Mouse (Mus musculus) cerebellum, adult 11 months (tissue): ENCODE results near the gene Mcam.
A peak's percentile ranks its signal among the peaks of the same experiment; 100 is the strongest.

Experiments
- DNase-seq: peaks from one replicate; pipeline ENCODE4 v3.0.0; 2022

Gene Mcam

DNA sequence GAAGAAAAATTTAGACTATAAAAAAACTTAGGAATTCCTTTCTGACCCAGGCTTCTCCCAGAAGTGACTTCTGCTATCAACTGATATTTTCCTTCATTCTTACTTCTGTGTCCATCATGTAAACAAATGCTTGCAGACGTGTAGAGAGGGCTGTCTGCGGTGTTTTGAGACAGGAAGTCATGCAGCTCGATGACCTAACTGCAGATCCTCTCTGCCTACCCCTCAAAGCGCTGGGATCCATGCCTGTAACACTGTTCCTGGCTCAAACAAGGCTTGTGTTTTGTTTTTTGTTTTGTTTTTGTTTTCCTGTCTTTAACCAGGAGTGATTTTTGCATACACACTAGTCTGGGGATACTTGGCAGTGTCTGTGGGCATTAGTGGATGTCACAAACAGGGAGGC is 3.6 kb downstream of the Mcam start:
- DNase-seq = no peak

DNA sequence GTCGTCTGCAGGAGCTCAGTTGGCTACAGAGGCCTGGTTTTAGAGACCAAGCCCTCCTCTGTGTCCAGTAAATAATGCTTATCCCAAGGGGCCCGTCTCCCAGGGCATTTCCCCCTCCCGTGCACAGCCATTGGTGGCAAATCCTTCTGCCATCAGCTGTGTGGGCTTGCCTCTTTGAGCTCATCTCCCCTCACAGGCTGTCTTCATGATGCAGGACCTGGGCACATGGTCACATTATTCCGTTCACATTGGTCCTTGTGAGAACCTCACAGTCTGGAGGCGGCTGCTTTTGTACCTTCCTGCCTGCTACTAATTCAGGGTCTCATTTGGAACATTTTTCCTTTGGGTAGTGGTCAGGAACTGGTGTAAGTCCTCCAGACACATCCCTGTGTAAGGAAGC is 7.7 kb downstream of the Mcam start:
- DNase-seq = no peak

DNA sequence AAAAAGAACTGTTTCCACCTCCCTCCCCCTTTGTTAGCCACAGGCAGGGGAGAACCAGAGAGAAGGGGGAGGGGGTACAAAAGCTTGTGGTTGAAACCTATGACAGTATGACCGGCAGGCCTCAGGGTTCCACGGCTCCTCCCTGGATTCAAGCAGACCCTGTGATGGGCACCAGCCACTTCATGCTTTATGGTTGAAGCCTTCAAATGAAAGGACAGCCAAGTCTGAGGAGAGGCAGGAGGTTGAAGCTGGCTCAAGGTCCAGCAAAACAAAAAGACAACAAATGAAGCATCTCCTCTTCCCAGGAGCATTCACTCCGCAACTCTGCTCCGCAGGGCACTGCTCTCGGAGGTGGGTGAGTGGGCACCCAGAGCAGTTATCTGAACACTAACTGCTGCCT is 9.2 kb downstream of the Mcam start:
- no peak for DNase-seq

DNA sequence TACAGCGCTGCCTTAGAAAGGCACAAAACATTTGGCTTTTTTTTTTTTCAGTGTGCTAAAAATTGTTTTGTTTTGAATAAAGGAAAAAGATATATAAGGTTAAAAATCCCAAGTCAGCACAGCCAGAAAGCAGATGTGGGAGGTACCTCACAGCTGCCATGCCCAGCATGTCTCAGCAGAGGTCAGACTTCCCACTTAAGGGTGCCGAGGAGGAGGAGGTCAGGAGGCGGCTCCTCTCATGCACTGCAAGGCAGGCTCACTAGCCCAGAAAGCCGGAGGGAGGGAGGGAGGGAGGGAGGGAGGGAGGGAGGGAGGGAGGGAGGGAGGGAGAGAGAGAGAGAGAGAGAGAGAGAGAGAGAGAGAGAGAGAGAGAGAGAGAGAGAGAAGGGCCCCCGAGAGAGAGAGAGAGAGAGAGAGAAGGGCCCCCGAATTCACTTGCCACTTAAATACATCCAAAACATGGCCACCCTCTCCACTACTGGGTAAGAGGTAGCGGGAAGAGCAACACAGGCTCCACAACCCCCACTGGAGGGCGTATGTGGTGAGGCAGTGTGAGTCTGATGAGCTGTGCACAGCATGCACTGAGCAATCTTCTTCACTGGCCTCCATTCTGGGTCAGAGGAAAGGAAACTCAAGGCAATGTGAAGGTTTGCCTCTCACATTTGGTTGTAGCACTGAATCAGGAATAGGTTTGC is 9.9 kb downstream of the Mcam start:
- peak; percentile 52 for DNase-seq

DNA sequence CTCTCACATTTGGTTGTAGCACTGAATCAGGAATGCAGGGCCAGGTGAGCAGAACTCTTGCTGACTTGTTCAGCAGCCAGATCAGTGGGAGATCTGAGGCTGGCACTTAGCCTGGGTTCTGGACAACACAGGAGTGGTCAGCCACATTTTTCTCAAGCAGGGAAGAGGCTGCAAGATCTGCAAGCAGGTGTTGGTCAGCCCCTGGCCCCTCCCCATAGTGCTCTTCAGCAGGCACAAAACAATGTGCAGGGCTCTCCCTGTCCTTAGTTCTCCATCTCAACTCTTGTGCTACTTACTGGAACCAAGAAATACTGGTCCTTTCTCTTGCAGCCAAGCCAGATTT is 10.4 kb downstream of the Mcam start:
- DNase-seq = peak; percentile 61

DNA sequence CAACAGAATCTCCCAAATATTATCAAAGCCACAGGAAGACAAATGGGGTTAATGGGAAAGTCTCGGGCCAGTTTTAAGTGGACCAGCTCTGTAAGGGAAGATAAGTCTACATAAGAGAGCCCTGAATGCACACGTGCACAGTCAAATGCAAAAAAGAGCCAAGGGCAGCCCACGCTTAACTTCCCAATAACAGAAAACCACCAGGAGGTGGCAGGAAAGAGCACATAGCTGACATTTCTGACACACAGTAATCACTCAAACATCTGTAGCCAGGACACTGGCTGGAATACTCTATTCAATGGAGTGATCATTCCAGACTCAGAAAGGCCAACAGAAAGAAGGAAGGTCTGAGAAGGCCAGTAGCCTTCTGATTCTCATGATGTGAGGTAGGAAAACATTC is 13.0 kb downstream of the Mcam start:
- no peak for DNase-seq

DNA sequence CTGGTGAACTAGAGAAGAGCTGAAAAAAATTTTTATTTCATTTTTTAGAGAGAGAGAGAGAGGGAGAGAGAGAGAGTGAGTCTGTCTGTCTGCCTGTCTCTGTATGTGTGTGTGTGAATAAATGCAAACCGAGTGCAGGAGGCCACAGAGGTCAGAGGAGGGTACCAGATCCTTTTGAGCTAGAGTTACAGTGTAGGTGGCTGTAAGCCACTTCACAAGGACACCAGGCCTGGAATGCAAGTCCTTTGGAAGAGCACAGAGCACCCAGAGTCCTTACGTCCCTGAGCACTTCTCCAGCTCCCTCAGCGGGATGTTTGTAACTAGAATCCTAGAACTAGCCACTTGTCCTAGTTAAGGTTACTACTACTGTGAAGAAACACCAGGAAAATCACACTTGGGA is 25.6 kb downstream of the Mcam start:
- no peak for DNase-seq

DNA sequence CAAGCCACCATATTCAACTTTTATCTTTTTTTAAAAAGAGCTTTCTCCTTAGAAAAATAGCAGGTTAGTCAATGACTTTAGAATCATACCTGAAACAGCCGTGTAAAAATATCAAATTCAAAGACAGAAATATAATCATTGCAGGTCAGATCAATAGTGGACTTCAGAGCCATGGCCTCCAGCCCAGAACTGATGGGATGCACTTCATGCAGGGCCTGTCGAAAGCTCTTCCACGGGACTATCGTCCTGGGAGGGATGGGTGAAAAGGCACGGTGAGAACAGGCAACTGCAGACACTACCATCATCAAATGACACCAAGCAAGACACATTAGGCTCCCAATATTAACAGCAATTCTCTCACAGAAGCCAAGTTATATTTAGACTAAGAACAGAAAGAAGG is 34.7 kb downstream of the Mcam start:
- DNase-seq = no peak

DNA sequence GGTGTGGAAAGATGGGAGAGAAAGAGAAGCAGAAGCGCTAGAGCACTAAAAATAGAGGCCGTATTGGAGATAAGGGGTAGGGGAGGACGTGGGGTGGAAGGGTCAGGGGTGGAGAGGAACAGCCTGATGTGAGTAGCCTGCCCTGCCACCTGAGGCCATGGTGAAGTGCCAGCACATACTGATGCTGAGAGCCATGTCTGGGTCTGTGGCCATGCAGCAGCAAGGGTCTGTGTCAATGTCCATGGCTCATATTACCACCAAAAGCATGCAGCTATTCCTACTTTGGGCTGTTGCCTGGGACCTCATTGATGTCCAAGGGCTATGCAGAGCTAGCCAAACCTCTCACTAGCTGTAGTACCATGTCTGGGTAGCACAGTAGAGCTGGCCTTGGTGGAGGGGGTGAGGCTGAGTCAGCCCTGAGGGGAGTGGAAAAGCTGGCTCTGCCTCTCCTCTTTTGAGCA is 36.5 kb downstream of the Mcam start:
- DNase-seq = no peak

DNA sequence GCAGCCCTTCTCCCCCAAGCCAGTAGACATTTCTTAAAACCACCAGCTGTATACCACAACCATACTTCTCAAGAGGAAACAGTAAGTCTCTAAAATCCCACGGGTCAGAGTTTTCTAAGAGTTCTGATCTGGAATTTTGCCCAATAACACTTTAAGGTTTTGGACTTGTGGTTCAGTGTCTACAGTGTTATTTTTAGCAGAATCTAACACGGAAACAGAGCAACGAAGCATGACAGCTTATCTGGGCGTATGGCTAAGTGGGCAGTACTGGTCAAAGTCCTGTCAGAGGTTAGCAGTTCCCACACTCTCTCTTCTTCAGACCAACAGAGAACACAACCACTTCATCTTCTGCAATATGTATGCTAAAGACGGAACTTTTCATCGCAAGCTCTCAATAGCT is 41.3 kb downstream of the Mcam start:
- DNase-seq = no peak

DNA sequence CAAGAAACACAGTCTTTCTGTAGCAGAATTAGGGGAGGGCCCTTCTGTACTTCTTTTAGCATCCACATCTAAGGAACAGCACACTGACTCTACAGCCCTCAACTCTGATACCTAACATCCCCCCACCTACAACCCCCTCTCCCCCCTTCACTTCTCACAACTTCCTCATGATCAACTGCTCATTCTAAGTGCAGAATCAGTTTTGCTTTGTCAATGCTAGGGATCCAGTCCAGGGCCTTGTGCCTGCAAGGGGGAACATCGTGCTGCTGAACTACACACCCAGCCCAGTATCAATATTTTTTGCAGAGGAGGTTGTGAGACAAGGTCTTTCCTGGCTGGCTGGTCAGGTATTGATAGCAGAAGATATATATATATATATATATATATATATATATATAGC is 41.7 kb downstream of the Mcam start:
- no peak for DNase-seq

DNA sequence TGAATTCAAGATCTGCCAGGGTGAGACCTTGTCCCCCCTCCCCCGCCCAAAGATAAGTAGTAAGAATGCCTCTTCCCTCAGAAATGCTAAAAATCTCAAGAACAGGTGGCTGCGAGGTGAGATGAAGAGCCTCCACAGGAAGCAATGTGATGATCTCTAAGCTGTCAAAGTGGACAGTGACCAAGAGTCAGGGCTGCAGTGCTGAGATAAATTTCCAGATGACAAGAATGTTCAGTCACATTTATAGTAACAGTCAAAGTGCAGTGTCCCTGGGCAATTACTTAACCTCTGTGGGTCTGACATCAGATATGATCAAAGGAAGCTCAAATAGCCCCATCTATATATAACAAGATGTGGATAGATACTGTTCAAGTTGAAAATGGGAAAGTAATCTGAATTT is 43.1 kb downstream of the Mcam start:
- no peak for DNase-seq

DNA sequence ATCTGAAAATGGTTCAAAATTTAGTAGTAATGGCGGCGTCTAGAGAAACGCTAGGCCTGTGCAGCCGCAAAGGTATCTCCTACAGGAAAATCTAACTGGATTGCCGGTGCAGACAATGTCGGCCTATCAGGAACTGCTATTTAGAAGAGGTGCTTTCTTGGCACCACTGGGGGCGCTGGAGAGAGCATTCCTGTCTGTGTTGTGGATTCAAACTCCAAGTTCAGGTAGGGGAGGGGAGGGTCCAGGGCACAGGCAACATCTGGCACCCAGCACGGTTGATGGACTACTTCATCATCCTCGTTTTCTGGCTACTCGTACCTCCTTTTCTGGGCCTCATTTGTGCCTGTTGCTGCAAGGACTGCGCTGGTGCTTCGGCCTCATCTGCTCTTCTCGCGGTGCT is 44.1 kb downstream of the Mcam start:
- no peak for DNase-seq

DNA sequence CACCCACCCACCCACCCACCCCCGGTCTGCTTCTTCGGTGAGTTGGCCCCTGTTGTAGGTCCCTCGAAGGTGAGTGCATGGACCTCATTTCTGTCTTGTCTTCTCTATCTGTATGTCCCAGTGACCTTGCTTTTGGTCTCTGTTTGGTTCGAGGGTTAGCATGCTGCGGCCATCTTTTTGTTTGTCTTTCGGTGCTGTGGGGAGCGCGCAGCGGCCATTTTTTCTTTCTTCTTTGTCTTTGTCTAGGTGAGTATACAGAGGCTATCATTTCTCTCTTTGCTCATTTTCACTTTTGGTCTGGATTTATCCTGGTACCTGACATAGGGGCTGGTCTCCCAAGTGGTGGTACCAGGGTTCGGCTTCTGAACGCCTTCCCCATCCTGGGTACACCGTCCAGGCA is 44.5 kb downstream of the Mcam start:
- DNase-seq = no peak

DNA sequence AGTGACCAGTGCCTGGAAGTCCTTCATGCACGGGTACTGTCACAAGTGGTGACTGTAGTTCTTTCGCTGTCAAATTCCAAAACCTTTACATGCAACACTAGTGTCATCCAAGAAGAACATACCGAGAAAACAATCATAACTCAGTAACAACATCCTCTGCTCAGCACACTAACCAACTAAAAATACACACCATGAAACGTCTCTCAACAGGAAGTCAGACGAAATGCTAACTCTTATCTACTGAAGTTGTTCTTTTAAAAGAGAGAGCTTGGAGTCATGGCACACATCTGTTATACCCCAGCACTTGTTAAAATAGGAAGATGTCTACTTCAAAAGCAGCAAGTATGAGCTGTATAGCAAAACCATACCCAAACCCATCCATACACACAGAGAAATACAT is 47.3 kb downstream of the Mcam start:
- DNase-seq = no peak

DNA sequence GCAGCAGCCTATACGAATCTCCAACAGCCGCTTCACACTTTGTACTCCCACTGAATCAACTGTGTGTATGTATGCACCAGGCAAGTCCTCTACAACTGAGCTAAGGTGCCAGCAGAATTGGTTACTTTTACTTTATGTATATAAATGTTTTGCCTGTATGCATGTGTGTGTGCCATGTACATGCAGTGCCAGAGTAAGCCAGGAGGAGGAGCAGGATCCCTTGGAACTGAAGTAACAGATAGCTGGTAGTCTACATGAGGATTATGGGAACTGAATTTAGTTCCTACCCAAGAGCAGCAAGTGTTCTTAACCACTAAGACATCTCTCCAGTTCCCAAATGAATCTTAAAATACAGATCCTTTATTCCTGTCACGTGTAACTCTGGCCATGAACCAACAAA is 48.0 kb downstream of the Mcam start:
- DNase-seq = no peak

DNA sequence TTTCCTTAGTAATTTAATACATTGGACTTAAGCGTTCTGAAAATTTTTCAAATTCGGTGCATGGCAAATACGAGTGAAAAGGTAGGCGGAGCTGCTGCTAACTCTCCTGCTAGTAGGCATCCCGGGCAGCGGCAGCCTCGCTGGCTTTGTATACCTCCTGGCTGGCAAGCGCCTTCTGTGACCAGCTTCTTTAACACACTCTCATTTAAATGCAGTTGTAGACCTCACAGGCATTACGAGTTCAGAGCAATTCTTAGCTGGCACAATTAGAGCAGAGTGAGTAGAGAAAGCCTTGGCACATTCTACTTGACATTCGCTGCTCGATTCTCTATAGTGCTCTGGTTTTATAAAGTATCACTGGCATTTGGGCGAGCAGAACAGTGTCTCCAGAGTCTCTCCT is 54.0 kb downstream of the Mcam start:
- DNase-seq = no peak

DNA sequence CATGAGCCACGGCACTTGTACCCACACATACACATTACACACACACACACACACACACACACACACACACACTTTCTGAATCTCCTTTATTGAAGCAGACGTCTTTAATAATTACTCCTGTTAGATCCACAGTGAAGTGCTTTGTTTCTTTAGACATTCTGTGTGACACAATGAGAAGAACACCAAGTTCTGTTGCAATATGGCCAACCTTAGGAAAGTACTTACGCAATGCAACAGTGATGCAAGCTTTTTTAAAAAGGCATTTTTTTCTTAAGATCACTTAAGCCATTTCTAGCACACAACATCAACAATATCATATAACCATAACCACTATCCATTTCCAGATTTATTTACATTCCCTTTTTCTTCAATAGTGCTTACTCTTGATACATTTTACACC is 56.9 kb downstream of the Mcam start:
- DNase-seq = no peak

DNA sequence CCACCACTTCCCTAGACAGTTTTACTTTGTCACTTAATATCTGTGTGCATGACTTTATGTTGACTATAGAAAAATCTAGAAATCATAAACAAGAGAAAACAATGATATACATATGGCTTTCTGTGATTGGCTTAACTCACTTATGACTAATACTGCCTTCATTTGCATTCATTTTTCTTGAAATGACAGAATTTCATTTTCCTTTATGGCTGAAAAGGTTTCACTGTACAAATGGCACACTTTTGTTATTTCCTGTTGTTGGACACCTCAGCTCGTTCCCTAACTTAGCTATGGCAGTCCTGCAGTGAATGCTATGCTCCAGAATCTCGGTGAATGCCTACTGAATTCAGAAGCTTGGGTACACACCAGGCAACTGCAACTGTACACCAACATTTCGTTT is 58.0 kb downstream of the Mcam start:
- DNase-seq = no peak
